Mouse (Mus musculus) forebrain, embryonic 16.5 days (tissue): ENCODE results near the gene Chn1. TPM values are rescaled to one million over a fixed set of nuclear protein-coding genes. Genes with fewer than 3 reads are reported as not detected.

ENCODE experiments used
- ATAC-seq: fragments of 200-750 bp; cut with Nextera tagmentation; 2 replicates; pipeline ENCODE4 v1.8.0; 2017; ENCODE audit warnings: mild to moderate bottlenecking, moderate library complexity
- H3K27ac ChIP-seq: fragments of 300-500 bp; sonication (generic); 2 replicates; pipeline ENCODE4 v1.5.1; 2014; ENCODE audit warnings: low read length, control low read depth
- H3K27me3 ChIP-seq: fragments of 300-500 bp; sonication (generic); replicated peaks from 2 replicates; pipeline ENCODE4 v1.6.1; 2014; ENCODE audit warnings: low read length; ENCODE audit not compliant: control insufficient read depth, insufficient read depth
- H3K36me3 ChIP-seq: fragments of 300-500 bp; sonication (generic); 2 replicates; pipeline ENCODE4 v1.6.1; 2014; ENCODE audit not compliant: control insufficient read depth, insufficient read depth
- H3K4me1 ChIP-seq: fragments of 300-500 bp; sonication (generic); replicated peaks from 2 replicates; pipeline ENCODE4 v1.6.1; 2014; ENCODE audit warnings: low read length; ENCODE audit not compliant: control insufficient read depth, insufficient read depth
- H3K4me2 ChIP-seq: fragments of 300-500 bp; sonication (generic); 2 replicates; pipeline ENCODE4 v1.6.1; 2014; ENCODE audit warnings: mild to moderate bottlenecking, low read length, control low read depth
- H3K4me3 ChIP-seq: fragments of 300-500 bp; sonication (generic); replicated peaks from 2 replicates; pipeline ENCODE4 v1.5.1; 2014; ENCODE audit warnings: mild to moderate bottlenecking, low read length, control low read depth
- H3K9ac ChIP-seq: fragments of 300-500 bp; sonication (generic); replicated peaks from 2 replicates; pipeline ENCODE4 v1.6.1; 2014; ENCODE audit warnings: low read depth, low read length, control low read depth
- H3K9me3 ChIP-seq: fragments of 300-500 bp; sonication (generic); 2 replicates; pipeline ENCODE4 v1.6.1; 2016; ENCODE audit warnings: low read length; ENCODE audit not compliant: control insufficient read depth
- WGBS: fragments of 180-500 bp; shearing (Covaris S2); extraction: QIAGEN DNeasy Blood & Tissue Kit; methylation state at CpG from one replicate; pipeline ENCODE4 v1.1.7; 2014; 5-methylcytosine and 5-hydroxymethylcytosine counted together
- polyA plus RNA-seq: library from polyadenylated mRNA; unstranded; fragments of >200 nt; fragmentation: Nextera tagmentation; extraction: Ambion mirVana; gene quantifications from 2 replicates; pipeline ENCODE4 v1.2.1, GENCODE M21; 2015

The Chn1 gene
- polyA plus RNA-seq, 1 experiment from 2014 or later = 94.0 TPM

DNA sequence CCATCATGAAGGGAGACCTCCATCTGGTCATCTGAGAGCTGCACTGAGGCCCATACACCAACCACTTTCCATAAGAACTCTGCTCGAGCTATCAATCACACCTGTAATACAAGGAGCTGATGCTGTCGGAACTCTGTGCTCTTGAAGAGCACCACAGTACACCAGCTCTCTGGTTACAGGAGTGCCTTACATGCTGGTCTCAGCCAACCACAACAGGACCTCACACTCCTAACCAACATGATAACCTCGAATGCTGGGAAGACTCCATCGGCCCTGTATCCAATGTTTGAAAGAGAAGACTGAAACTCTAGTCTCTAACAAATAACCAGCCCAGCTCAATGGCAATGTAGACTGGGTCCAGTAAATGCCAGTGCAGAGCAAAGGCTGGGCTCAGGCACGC, 159.7 kb downstream of the Chn1 start:
- WGBS = 96% methylated on average over 5 of the region's 5 CpGs
- no peak overlapping the region for H3K27ac ChIP-seq
- no peak overlapping the region for H3K4me2 ChIP-seq
- H3K27me3 ChIP-seq = no peaks in the 10 kb centered on the region
- no peak for ATAC-seq
- H3K4me3 ChIP-seq = no peak overlapping the region
- H3K9me3 ChIP-seq = no peaks in the 10 kb centered on the region
- no peak overlapping the region for H3K9ac ChIP-seq
- H3K4me1 ChIP-seq = no peaks in the 10 kb centered on the region
- H3K36me3 ChIP-seq = peaks cover 12% of the 10 kb centered on the region

- H3K4me2 ChIP-seq = no peak overlapping the region
- H3K27ac ChIP-seq = no peak overlapping the region
- no peaks in the 10 kb centered on the region for H3K9me3 ChIP-seq
- no peak overlapping the region for H3K4me3 ChIP-seq
- ATAC-seq = no peak
- 95% methylated on average over 8 of the region's 8 CpGs for WGBS
- H3K9ac ChIP-seq = no peak overlapping the region
- no peaks in the 10 kb centered on the region for H3K27me3 ChIP-seq
- no peaks in the 10 kb centered on the region for H3K4me1 ChIP-seq
- H3K36me3 ChIP-seq = peaks cover 12% of the 10 kb centered on the region
Measured at GRCm38 (mm10) chr2:73614303-73614702, 160.8 kb downstream of the Chn1 start.

GRCm38 (mm10) chr2:73612941-73613340, 162.2 kb downstream of the Chn1 start:
- Histone ChIP-seq H3K36me3 (peaks cover 12% of the 10 kb centered on the region), H3K4me2 (no peak overlapping the region), H3K9ac (no peak overlapping the region), H3K9me3 (no peaks in the 10 kb centered on the region), H3K4me1 (no peaks in the 10 kb centered on the region), H3K27ac (no peak overlapping the region), H3K4me3 (no peak overlapping the region), H3K27me3 (no peaks in the 10 kb centered on the region)
- no peak for ATAC-seq
- 89% methylated on average over 7 of the region's 7 CpGs for WGBS

DNA sequence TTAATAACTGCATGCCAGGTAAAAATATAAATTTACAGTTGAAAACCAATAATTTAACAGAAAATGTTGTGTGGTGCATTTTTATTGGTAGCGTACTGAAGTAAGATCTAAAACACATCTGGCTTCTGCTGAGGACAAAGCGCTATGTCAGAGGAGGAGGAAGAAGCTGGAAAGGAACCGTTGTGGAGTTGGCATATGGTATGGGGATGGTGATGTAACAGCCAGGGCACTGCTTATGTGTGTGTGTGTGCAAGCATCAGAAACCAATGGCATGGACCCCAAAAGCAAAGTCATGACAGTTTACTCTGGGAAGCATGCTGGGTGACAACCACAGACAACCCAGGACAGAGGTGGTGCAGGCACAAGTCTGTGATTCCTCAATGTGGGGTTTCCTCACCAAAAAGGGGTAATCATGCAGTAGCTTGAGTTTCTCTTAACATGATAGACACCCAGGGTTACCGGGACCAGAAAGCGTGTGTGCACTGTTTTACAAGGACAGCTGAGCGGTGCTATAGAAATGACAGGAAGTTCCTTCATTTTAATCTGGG, 162.7 kb downstream of the Chn1 start:
- Histone ChIP-seq H3K4me2 (no peak overlapping the region), H3K4me1 (no peaks in the 10 kb centered on the region), H3K9ac (no peak overlapping the region), H3K4me3 (no peak overlapping the region), H3K27me3 (no peaks in the 10 kb centered on the region), H3K27ac (no peak overlapping the region), H3K36me3 (peaks cover 10% of the 10 kb centered on the region), H3K9me3 (no peaks in the 10 kb centered on the region)
- no peak for ATAC-seq
- 83% methylated on average over 6 of the region's 6 CpGs for WGBS

DNA sequence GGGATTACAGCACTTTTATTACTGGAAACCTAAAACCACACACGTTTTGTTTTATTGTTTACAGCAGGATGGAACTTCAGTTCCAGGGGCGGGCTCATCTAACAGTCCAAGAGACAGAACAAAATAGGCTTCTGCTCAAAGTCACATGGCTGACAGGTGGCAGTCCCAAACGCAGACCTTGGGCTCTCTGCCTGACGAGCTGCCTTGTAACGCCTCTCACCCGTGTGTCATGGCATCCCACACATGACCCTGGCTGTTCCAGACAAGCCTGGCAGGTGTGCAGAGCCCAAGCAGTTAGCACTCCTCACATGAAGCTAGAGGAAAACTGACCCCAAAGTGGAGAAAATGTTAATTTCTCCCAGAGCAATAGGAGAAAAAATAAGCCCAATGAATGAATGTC, 163.3 kb downstream of the Chn1 start:
- H3K9me3 ChIP-seq = no peaks in the 10 kb centered on the region
- no peak overlapping the region for H3K9ac ChIP-seq
- H3K4me1 ChIP-seq = no peaks in the 10 kb centered on the region

DNA sequence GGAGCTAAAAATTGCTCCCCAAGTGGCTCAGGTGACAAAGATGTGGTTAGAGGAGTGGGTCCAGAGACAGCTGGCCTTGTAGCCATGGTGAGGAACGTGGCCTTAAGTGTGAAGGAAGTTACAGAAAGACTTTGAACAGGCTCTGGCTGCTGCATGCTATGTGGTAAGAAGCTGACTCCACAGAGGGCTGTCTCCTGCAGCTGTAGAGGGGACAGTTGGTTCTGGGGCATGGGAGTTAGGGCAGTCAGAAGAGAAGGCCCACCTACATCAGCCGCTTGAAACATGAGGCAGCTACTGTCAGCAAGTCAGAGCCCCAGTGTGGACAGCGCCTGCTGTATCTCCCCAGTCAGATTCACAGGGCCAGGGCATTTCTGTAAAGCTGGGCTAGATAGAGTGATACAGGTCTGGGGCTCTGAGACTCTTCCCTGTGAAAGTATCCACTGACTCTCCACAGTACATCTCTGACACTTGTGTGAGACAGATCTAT, 165.4 kb downstream of the Chn1 start:
- no peak for ATAC-seq
- Histone ChIP-seq H3K4me1 (peaks cover 4% of the 10 kb centered on the region), H3K9ac (no peak overlapping the region), H3K36me3 (peaks cover 10% of the 10 kb centered on the region), H3K27me3 (no peaks in the 10 kb centered on the region), H3K27ac (no peak overlapping the region), H3K9me3 (no peaks in the 10 kb centered on the region), H3K4me3 (no peak overlapping the region), H3K4me2 (no peak overlapping the region)
- WGBS = 96% methylated on average over 3 of the region's 3 CpGs

More for the DNA sequence above, 163.3 kb downstream of the Chn1 start:
- H3K4me3 ChIP-seq = no peak overlapping the region
- no peak for ATAC-seq
- H3K4me2 ChIP-seq = no peak overlapping the region
- H3K36me3 ChIP-seq = peaks cover 10% of the 10 kb centered on the region
- no peak overlapping the region for H3K27ac ChIP-seq
- H3K27me3 ChIP-seq = no peaks in the 10 kb centered on the region
- WGBS = 78% methylated on average over 6 of the region's 6 CpGs

DNA sequence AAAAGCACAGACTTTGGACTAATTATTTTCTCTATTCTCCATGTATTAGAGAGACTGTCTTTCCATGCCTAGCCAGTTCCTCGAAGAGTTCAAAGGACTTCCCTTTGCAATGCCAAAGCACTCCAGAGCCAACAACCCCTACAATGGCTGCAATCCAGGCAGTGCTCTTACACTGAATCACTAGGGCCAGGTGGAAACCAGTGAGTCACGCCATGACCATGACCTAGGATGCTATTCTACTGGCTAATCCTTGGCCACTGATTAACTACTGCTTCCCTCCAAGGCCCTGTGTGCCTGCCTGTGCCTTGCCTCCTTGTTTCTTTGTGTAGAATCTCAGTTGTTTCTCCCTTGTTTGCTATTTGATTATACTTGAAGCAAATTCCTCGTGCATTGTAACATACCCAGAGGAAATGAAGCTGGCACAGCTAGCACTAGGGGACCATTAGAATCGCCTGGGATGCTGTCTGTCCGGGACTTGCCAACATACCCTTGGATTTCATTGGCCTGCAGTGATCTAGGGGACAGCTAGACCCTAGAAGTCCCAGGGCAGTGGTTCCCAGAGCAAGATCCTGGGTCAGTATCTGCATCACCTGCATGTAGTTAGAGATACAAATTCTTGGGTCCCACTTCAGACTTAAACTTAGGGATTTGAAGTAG, 166.0 kb downstream of the Chn1 start:
- no peak overlapping the region for H3K9ac ChIP-seq
- WGBS = 78% methylated on average over 5 of the region's 5 CpGs
- no peak overlapping the region for H3K27ac ChIP-seq
- H3K27me3 ChIP-seq = no peaks in the 10 kb centered on the region
- no peaks in the 10 kb centered on the region for H3K9me3 ChIP-seq
- ATAC-seq = no peak
- no peak overlapping the region for H3K4me3 ChIP-seq
- H3K4me2 ChIP-seq = no peak overlapping the region
- H3K36me3 ChIP-seq = peaks cover 6% of the 10 kb centered on the region
- peaks cover 7% of the 10 kb centered on the region for H3K4me1 ChIP-seq

DNA sequence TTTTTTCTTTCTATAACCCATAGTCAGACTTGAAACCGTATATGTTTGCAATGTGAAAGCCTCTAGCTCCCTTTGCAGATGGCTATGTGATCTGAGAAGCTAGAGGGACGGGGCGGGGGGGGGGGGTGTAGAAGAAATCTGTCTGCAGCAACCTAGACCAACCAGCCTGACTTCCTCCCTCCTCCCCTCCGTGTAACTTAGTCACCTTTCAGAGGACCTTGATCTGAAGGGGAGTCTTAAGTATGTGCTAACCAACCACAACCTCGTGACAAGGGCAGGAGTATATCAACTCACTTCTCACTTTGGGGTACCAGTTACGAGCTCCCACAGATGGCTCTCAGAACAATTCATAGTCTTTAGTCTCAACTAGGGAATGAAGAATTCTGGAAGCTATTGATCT, 166.8 kb downstream of the Chn1 start:
- no peak for ATAC-seq
- Histone ChIP-seq H3K36me3 (peaks cover 4% of the 10 kb centered on the region), H3K4me3 (no peak overlapping the region), H3K27me3 (no peaks in the 10 kb centered on the region), H3K9me3 (no peaks in the 10 kb centered on the region), H3K4me2 (no peak overlapping the region), H3K4me1 (peaks cover 7% of the 10 kb centered on the region), H3K27ac (no peak overlapping the region), H3K9ac (no peak overlapping the region)
- 89% methylated on average over 6 of the region's 6 CpGs for WGBS

DNA sequence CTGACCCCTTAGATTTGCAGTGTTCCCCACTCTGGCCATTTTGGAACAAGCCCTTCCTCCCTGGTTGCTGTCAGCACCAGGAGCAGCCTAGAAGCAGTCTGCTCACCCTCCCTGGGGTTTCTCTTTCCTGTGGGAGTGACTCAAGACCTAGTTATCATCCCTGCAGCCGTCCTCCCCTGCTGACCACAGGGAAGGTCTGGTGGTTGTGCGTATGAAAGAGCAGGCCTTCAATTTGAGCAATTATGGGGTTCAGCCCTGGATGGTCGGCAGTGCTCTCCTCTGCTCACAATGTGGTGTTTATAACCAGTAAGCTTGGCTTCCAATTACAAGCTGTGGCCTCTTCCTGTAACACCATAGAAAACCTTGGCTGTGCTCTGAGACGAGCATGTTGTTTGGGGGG, 167.5 kb downstream of the Chn1 start:
- no peaks in the 10 kb centered on the region for H3K27me3 ChIP-seq
- no peak overlapping the region for H3K4me2 ChIP-seq
- H3K27ac ChIP-seq = no peak overlapping the region
- peaks cover 7% of the 10 kb centered on the region for H3K4me1 ChIP-seq
- ATAC-seq = no peak
- H3K4me3 ChIP-seq = no peak overlapping the region
- WGBS = 58% methylated on average over 4 of the region's 4 CpGs
- H3K36me3 ChIP-seq = peaks cover 2% of the 10 kb centered on the region
- no peaks in the 10 kb centered on the region for H3K9me3 ChIP-seq
- H3K9ac ChIP-seq = no peak overlapping the region
